Mouse (Mus musculus) E14TG2a.4 (cell line): ENCODE data around the gene H2-T23.

Experiments used
- CTCF ChIP-seq: conservative IDR thresholded peaks from 2 replicates; pipeline ENCODE4 v1.5.1; 2014; ENCODE audit warnings: low read length
- POU5F1 ChIP-seq: IDR thresholded peaks from 2 replicates; pipeline ENCODE4 v1.6.1; 2014; ENCODE audit warnings: low read length, borderline replicate concordance

DNA sequence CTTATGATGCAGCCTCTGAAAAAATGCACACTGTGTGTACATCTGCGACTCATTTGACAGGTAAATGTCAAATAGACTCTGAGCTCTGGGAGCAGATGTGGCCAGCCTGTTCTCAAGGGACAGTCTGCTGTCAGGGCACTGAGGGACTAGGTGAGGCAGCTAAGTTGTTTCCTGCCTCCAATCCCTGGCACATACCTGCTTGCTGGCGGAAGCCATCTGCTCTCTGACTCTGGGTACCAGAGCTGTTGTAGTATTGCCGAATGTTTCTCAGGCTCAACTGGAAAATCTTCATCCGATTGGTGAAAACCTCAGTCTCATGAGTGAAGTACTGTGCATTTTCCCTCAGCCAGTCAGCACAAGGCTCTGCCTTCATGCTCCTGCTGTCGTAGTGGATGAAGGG lies 15.6 kb downstream of the H2-T23 start:
- TF ChIP-seq CTCF (no peak), POU5F1 (no peak)
